Mouse (Mus musculus) embryonic facial prominence, embryonic 11.5 days (tissue): Measurements from ENCODE around the gene Gls. TPM values are rescaled to one million over a fixed set of nuclear protein-coding genes. Genes with fewer than 3 reads are reported as not detected.

Experiments
- ATAC-seq: fragments of 200-750 bp; cut with Nextera tagmentation; replicated peaks from 2 replicates; pipeline ENCODE4 v1.8.0; 2017; ENCODE audit warnings: low read depth; ENCODE audit not compliant: insufficient number of reproducible peaks, low FRiP score, low TSS enrichment
- DNase-seq: peaks from one replicate; pipeline ENCODE4 v3.0.0-alpha.2; 2015; ENCODE audit warnings: low spot score
- H3K27ac ChIP-seq: fragments of 300-500 bp; sonication (generic); replicated peaks from 2 replicates; pipeline ENCODE4 v1.5.1; 2014; ENCODE audit warnings: mild to moderate bottlenecking, low read depth, low read length, control low read depth
- H3K27me3 ChIP-seq: fragments of 300-500 bp; sonication (generic); 2 replicates; pipeline ENCODE4 v1.6.1; 2014; ENCODE audit warnings: mild to moderate bottlenecking, low read length, moderate library complexity, mixed read lengths; ENCODE audit not compliant: control insufficient read depth, insufficient read depth
- H3K36me3 ChIP-seq: fragments of 300-500 bp; sonication (generic); replicated peaks from 2 replicates; pipeline ENCODE4 v1.6.1; 2014; ENCODE audit warnings: low read depth, mild to moderate bottlenecking, low read length, moderate library complexity, mixed read lengths; ENCODE audit not compliant: control insufficient read depth, insufficient read depth
- H3K4me1 ChIP-seq: fragments of 300-500 bp; sonication (generic); 2 replicates; pipeline ENCODE4 v1.6.1; 2014; ENCODE audit warnings: low read length, mixed read lengths; ENCODE audit not compliant: control insufficient read depth, insufficient read depth
- H3K4me2 ChIP-seq: fragments of 300-500 bp; sonication (generic); 2 replicates; pipeline ENCODE4 v1.6.1; 2014; ENCODE audit warnings: low read depth, mild to moderate bottlenecking, control low read depth, low read length, moderate library complexity
- H3K4me3 ChIP-seq: fragments of 300-500 bp; sonication (generic); 2 replicates; pipeline ENCODE4 v1.5.1; 2014; ENCODE audit warnings: low read depth, low read length, control low read depth
- H3K9ac ChIP-seq: fragments of 300-500 bp; sonication (generic); replicated peaks from 2 replicates; pipeline ENCODE4 v1.6.1; 2014; ENCODE audit warnings: mild to moderate bottlenecking, control low read depth, low read length
- H3K9me3 ChIP-seq: fragments of 300-500 bp; sonication (generic); replicated peaks from 2 replicates; pipeline ENCODE4 v1.6.1; 2016; ENCODE audit warnings: mild to moderate bottlenecking, low read length, inconsistent platforms, mixed read lengths; ENCODE audit not compliant: control insufficient read depth
- WGBS: fragments of 180-500 bp; shearing (Covaris S2); extraction: QIAGEN DNeasy Blood & Tissue Kit; methylation state at CpG from one replicate; pipeline ENCODE4 v1.1.7; 2014; 5-methylcytosine and 5-hydroxymethylcytosine counted together
- polyA plus RNA-seq: library from polyadenylated mRNA; unstranded; fragments of >200 nt; fragmentation: Nextera tagmentation; extraction: Ambion mirVana; gene quantifications from 2 replicates; pipeline ENCODE4 v1.2.1, GENCODE M21; 2014

Gls gene
- polyA plus RNA-seq, 1 experiment from 2014 or later = 25.9 TPM

GRCm38 (mm10) chr1:52158490-52159381 lies 74.3 kb downstream of the Gls start:
- DNase-seq (no peak), ATAC-seq (no peak)
- no peaks in the 10 kb centered on the region for H3K36me3 ChIP-seq
- H3K9me3 ChIP-seq = no peaks in the 10 kb centered on the region
- no peak overlapping the region for H3K9ac ChIP-seq
- H3K27me3 ChIP-seq = no peaks in the 10 kb centered on the region
- no peak overlapping the region for H3K4me3 ChIP-seq
- H3K27ac ChIP-seq = no peak overlapping the region
- no peaks in the 10 kb centered on the region for H3K4me1 ChIP-seq
- 77% methylated on average over 17 of the region's 17 CpGs for WGBS
- no peak overlapping the region for H3K4me2 ChIP-seq

GRCm38 (mm10) chr1:52158040-52158439 lies 75.0 kb downstream of the Gls start:
- Histone ChIP-seq H3K9ac (no peak overlapping the region), H3K4me1 (no peaks in the 10 kb centered on the region), H3K4me3 (no peak overlapping the region), H3K9me3 (no peaks in the 10 kb centered on the region), H3K27ac (no peak overlapping the region), H3K36me3 (no peaks in the 10 kb centered on the region), H3K27me3 (no peaks in the 10 kb centered on the region), H3K4me2 (no peak overlapping the region)
- 96% methylated on average over 2 of the region's 2 CpGs for WGBS
- ATAC-seq (no peak), DNase-seq (no peak)

GRCm38 (mm10) chr1:52156351-52156750 lies 76.7 kb downstream of the Gls start:
- Histone ChIP-seq H3K36me3 (no peaks in the 10 kb centered on the region), H3K27me3 (no peaks in the 10 kb centered on the region), H3K27ac (no peak overlapping the region), H3K9ac (no peak overlapping the region), H3K4me2 (no peak overlapping the region), H3K4me3 (no peak overlapping the region), H3K9me3 (no peaks in the 10 kb centered on the region), H3K4me1 (no peaks in the 10 kb centered on the region)
- ATAC-seq (no peak), DNase-seq (no peak)
- WGBS = 87% methylated on average over 10 of the region's 10 CpGs

GRCm38 (mm10) chr1:52154890-52155289 lies 78.1 kb downstream of the Gls start:
- no peaks in the 10 kb centered on the region for H3K27me3 ChIP-seq
- DNase-seq = no peak
- H3K4me1 ChIP-seq = no peaks in the 10 kb centered on the region
- no peak overlapping the region for H3K27ac ChIP-seq
- H3K9ac ChIP-seq = no peak overlapping the region
- no peaks in the 10 kb centered on the region for H3K9me3 ChIP-seq
- ATAC-seq = no peak
- H3K36me3 ChIP-seq = no peaks in the 10 kb centered on the region
- no peak overlapping the region for H3K4me3 ChIP-seq
- H3K4me2 ChIP-seq = no peak overlapping the region
- 89% methylated on average over 8 of the region's 8 CpGs for WGBS

GRCm38 (mm10) chr1:52152936-52153335 lies 80.1 kb downstream of the Gls start:
- Histone ChIP-seq H3K4me3 (no peak overlapping the region), H3K4me1 (no peaks in the 10 kb centered on the region; the same call in 1 of the 2 replicates), H3K27me3 (no peaks in the 10 kb centered on the region), H3K9me3 (no peaks in the 10 kb centered on the region), H3K27ac (no peak overlapping the region), H3K9ac (no peak overlapping the region), H3K36me3 (no peaks in the 10 kb centered on the region), H3K4me2 (no peak overlapping the region)
- DNase-seq = no peak
- WGBS = 30% methylated on average over 3 of the region's 3 CpGs
- no peak for ATAC-seq

- no peak for ATAC-seq
- no peak overlapping the region for H3K4me3 ChIP-seq
- WGBS = 64% methylated on average over 13 of the region's 13 CpGs
These were observed 80.7 kb downstream of the Gls start for GRCm38 (mm10) chr1:52152369-52152768.

GRCm38 (mm10) chr1:52151166-52151565 lies 81.9 kb downstream of the Gls start:
- no peak overlapping the region for H3K27ac ChIP-seq
- no peak overlapping the region for H3K4me2 ChIP-seq
- H3K4me1 ChIP-seq = no peaks in the 10 kb centered on the region; the same call in 1 of the 2 replicates
- ATAC-seq (no peak), DNase-seq (no peak)
- WGBS = 95% methylated on average over 5 of the region's 5 CpGs
- no peaks in the 10 kb centered on the region for H3K27me3 ChIP-seq
- H3K9ac ChIP-seq = no peak overlapping the region
- H3K36me3 ChIP-seq = no peaks in the 10 kb centered on the region
- no peaks in the 10 kb centered on the region for H3K9me3 ChIP-seq
- no peak overlapping the region for H3K4me3 ChIP-seq

More at GRCm38 (mm10) chr1:52152369-52152768, 80.7 kb downstream of the Gls start:
- DNase-seq = no peak
- H3K9ac ChIP-seq = no peak overlapping the region
- no peak overlapping the region for H3K27ac ChIP-seq
- H3K36me3 ChIP-seq = no peaks in the 10 kb centered on the region
- H3K27me3 ChIP-seq = no peaks in the 10 kb centered on the region
- no peaks in the 10 kb centered on the region; the same call in 1 of the 2 replicates for H3K4me1 ChIP-seq
- no peak overlapping the region for H3K4me2 ChIP-seq
- H3K9me3 ChIP-seq = no peaks in the 10 kb centered on the region

GRCm38 (mm10) chr1:52150676-52151075 lies 82.4 kb downstream of the Gls start:
- no peak overlapping the region for H3K4me3 ChIP-seq
- no peak overlapping the region for H3K27ac ChIP-seq
- 0 out of 2 replicates have a peak, but pooled peaks have one; percentile 25 for ATAC-seq
- H3K36me3 ChIP-seq = no peaks in the 10 kb centered on the region
- H3K4me2 ChIP-seq = no peak overlapping the region
- H3K4me1 ChIP-seq = no peaks in the 10 kb centered on the region; the same call in 1 of the 2 replicates
- H3K27me3 ChIP-seq = no peaks in the 10 kb centered on the region
- no peak overlapping the region for H3K9ac ChIP-seq
- WGBS = 54% methylated on average over 11 of the region's 11 CpGs
- no peaks in the 10 kb centered on the region for H3K9me3 ChIP-seq
- DNase-seq = no peak
